Mouse (Mus musculus): ENCODE measurements around the gene Arid4a. TPM values are rescaled to one million over a fixed set of nuclear protein-coding genes. Genes with fewer than 3 reads are reported as not detected.
A peak's percentile ranks its signal among the peaks of the same experiment; 100 is the strongest.

Gene Arid4a
- polyA plus RNA-seq, 1 experiment from 2014 or later, result 39.1 TPM

DNA sequence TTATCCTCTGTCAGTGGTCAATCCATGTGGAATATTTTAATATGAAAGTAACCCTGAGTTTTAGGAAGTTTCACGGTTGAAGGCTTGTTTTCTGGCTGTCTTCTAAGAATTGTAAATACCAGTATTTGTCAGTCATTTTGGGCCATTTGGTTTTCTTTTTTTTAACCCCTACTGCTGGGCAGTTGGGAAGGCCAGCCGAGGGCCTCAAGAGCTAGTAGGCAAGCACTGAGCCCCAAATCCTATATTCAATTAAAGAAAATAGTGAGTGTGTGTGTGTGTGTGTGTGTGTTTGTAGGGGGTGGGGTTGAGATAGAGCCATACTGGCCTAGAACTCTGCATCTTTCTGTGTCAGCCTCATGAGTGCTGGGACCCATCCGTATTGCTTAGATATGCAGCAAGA, 39.9 kb upstream of the Arid4a start:
- WGBS, result 70% methylated on average over 3 of the region's 3 CpGs
- peak overlapping the region; percentile 99 for H3K9ac ChIP-seq

DNA sequence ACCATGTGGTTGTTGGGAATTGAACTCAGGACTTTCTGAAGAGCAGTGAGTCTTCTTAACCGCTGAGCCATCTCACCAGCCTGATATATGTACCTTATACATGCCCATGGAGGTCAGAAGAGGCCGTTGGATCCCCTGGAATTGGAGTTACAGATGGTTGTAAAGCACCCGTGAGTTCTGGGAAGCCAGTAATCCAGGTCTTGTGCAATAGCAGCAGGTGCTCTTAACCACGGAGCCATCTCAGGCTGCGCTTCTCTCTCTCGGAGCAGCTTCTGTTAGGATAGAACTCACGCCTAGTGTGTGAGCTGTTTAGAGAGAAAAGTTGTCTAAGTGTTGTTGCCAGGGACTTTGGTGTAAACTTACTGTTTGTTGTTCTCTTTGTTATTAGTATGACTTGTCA, 37.4 kb upstream of the Arid4a start:
- Histone ChIP-seq H3K27me3 (ENCODE audit: control insufficient read depth, insufficient read depth, low read length) (no peaks in the 10 kb centered on the region), H3K36me3 (replicated peaks; ENCODE audit: control insufficient read depth, insufficient read depth) (peaks cover 45% of the 10 kb centered on the region), H3K4me3 (replicated peaks; ENCODE audit: low read length) (no peak overlapping the region), H3K9me3 (ENCODE audit: control insufficient read depth, low read length) (no peaks in the 10 kb centered on the region), H3K9ac (no peak overlapping the region), H3K4me2 (replicated peaks) (no peak overlapping the region), H3K4me1 (replicated peaks; ENCODE audit: control insufficient read depth, insufficient read depth, low read length) (peaks cover 18% of the 10 kb centered on the region), H3K27ac (no peak overlapping the region)
- ATAC-seq (ENCODE audit: low FRiP score) (no peak), DNase-seq (ENCODE audit: low spot score) (no peak)
- 87% methylated on average over 7 of the region's 7 CpGs for WGBS

More for the DNA sequence above, 39.9 kb upstream of the Arid4a start:
- H3K4me3 ChIP-seq (replicated peaks; ENCODE audit: low read length), result peak overlapping the region; percentile 100
- peaks cover 18% of the 10 kb centered on the region for H3K4me1 ChIP-seq (replicated peaks; ENCODE audit: control insufficient read depth, insufficient read depth, low read length)
- H3K27ac ChIP-seq, result no peak overlapping the region
- no peaks in the 10 kb centered on the region for H3K9me3 ChIP-seq (ENCODE audit: control insufficient read depth, low read length)
- no peak for ATAC-seq (ENCODE audit: low FRiP score)
- H3K27me3 ChIP-seq (ENCODE audit: control insufficient read depth, insufficient read depth, low read length), result no peaks in the 10 kb centered on the region
- DNase-seq (ENCODE audit: low spot score), result no peak
- peak overlapping the region; percentile 85 for H3K4me2 ChIP-seq (replicated peaks)
- H3K36me3 ChIP-seq (replicated peaks; ENCODE audit: control insufficient read depth, insufficient read depth), result peaks cover 27% of the 10 kb centered on the region

DNA sequence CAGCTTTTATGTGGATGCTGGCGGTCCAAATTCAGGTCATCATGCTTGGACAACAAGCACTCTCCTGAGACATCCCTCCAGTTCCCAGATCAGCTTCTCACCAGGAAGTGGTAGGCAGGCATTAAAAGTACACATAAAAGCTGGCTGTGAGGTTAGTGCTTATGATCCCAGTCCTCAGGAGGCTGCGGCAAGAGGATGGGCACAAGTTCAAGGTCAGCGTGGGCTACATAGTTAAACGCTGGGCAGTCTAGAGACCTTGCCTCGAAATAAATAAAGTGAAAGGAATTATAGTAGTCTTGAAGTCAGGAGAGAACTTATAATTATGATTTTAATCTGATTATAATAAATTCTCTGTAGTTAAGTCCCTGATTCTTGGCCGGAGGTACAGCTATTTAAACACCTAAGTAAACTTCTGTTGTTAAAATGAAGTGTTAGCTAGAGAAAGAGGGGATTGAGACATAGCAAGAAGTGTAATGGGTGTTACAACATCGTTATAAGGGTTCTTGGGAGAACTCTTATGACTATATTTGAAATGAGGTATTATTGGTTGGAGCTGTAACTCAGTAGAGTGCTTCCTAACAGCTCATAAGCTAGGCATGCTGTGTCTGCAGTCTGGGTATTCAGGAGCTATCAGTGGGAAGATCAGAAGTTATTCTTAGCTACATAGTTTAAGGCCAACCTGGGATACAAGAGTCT, 30.8 kb upstream of the Arid4a start:
- H3K4me1 ChIP-seq (replicated peaks; ENCODE audit: control insufficient read depth, insufficient read depth, low read length), result no peaks in the 10 kb centered on the region
- H3K9me3 ChIP-seq (ENCODE audit: control insufficient read depth, low read length), result no peaks in the 10 kb centered on the region
- H3K9ac ChIP-seq, result no peak overlapping the region
- H3K4me2 ChIP-seq (replicated peaks), result no peak overlapping the region
- 95% methylated on average over 7 of the region's 7 CpGs for WGBS
- peaks cover 93% of the 10 kb centered on the region for H3K36me3 ChIP-seq (replicated peaks; ENCODE audit: control insufficient read depth, insufficient read depth)
- no peak overlapping the region for H3K27ac ChIP-seq
- H3K4me3 ChIP-seq (replicated peaks; ENCODE audit: low read length), result no peak overlapping the region
- H3K27me3 ChIP-seq (ENCODE audit: control insufficient read depth, insufficient read depth, low read length), result no peaks in the 10 kb centered on the region
- ATAC-seq (ENCODE audit: low FRiP score), result no peak
- no peak for DNase-seq (ENCODE audit: low spot score)

DNA sequence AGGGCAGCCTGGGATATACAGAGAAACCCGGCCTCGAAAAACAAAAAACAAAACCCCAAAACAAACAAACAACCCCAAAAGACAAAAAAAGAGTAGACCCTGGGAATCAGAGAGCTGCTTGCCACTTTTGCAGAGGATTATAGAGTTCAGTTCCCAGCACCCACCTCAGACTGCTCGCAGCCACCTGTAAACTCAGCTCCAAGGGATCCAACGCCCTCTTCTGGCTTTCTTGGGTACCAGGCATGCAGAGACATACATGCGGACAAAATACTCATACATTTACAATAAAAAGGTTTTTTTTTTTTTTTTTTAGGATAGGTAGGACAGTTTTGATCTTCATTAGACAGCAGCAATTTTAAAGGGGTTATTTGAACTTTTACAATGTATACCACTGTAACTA, 18.6 kb upstream of the Arid4a start:
- H3K4me3 ChIP-seq (replicated peaks; ENCODE audit: low read length), result no peak overlapping the region
- H3K27me3 ChIP-seq (ENCODE audit: control insufficient read depth, insufficient read depth, low read length), result no peaks in the 10 kb centered on the region
- no peaks in the 10 kb centered on the region for H3K4me1 ChIP-seq (replicated peaks; ENCODE audit: control insufficient read depth, insufficient read depth, low read length)
- 91% methylated on average over 5 of the region's 5 CpGs for WGBS
- H3K27ac ChIP-seq, result no peak overlapping the region
- ATAC-seq (ENCODE audit: low FRiP score) (no peak), DNase-seq (ENCODE audit: low spot score) (no peak)
- no peak overlapping the region for H3K4me2 ChIP-seq (replicated peaks)
- peaks cover 67% of the 10 kb centered on the region for H3K36me3 ChIP-seq (replicated peaks; ENCODE audit: control insufficient read depth, insufficient read depth)
- no peaks in the 10 kb centered on the region for H3K9me3 ChIP-seq (ENCODE audit: control insufficient read depth, low read length)
- no peak overlapping the region for H3K9ac ChIP-seq

DNA sequence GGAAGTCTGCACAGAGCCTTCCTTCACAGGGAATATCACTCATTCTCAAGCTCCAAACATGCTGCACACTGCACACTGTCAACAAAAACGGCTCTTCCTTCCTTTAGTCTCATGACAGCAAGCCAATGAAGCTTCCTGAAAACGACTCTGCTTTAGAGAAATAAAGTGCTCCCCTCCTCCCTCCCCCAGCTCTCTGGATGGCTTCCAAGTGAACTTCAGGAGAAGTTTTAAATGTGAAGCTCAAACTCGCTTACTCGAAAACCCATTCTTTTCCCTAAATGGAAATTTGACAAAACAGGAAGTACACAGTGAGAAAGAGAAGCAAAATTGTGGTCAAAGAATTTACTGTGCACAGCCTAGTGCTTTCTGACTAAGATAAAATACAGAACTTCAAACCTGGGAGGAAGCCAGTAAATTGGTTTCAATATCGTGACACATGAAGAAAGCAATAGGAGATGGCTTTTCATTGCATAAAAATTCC, 16.3 kb upstream of the Arid4a start:
- 58% methylated on average over 5 of the region's 5 CpGs for WGBS
- Histone ChIP-seq H3K4me1 (replicated peaks; ENCODE audit: control insufficient read depth, insufficient read depth, low read length) (no peaks in the 10 kb centered on the region), H3K4me2 (replicated peaks) (no peak overlapping the region; the same call in 1 of the 2 replicates), H3K4me3 (replicated peaks; ENCODE audit: low read length) (no peak overlapping the region), H3K27ac (no peak overlapping the region), H3K36me3 (replicated peaks; ENCODE audit: control insufficient read depth, insufficient read depth) (peaks cover 63% of the 10 kb centered on the region), H3K27me3 (ENCODE audit: control insufficient read depth, insufficient read depth, low read length) (no peaks in the 10 kb centered on the region), H3K9ac (no peak overlapping the region), H3K9me3 (ENCODE audit: control insufficient read depth, low read length) (no peaks in the 10 kb centered on the region)
- ATAC-seq (ENCODE audit: low FRiP score) (no peak), DNase-seq (ENCODE audit: low spot score) (peak; percentile 38)

DNA sequence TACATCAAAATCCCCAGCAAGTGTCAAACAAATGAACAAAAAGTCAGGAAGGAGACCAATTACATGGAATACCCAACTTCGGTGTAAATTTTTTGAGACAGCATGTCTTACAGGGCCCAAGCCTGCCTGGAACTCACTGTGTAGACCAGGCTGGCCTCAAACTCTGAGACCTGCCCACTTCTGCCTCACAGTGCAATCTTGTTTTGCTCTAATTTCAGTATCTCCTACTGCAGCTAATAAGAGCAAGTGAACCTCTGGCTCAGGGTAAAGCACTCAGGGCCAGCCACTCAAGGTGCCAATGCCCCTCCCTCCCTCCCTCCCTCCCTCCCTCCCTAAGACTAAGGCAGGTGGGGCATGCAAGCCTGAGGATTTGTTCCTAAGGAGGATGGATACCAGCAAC, 15.4 kb upstream of the Arid4a start:
- Histone ChIP-seq H3K27ac (no peak overlapping the region), H3K9ac (no peak overlapping the region), H3K4me3 (replicated peaks; ENCODE audit: low read length) (no peak overlapping the region), H3K9me3 (ENCODE audit: control insufficient read depth, low read length) (no peaks in the 10 kb centered on the region), H3K4me1 (replicated peaks; ENCODE audit: control insufficient read depth, insufficient read depth, low read length) (no peaks in the 10 kb centered on the region), H3K27me3 (ENCODE audit: control insufficient read depth, insufficient read depth, low read length) (no peaks in the 10 kb centered on the region), H3K4me2 (replicated peaks) (no peak overlapping the region), H3K36me3 (replicated peaks; ENCODE audit: control insufficient read depth, insufficient read depth) (peaks cover 63% of the 10 kb centered on the region)
- DNase-seq (ENCODE audit: low spot score) (no peak), ATAC-seq (ENCODE audit: low FRiP score) (no peak)
- WGBS, result 79% methylated on average over 1 of the region's 1 CpGs

DNA sequence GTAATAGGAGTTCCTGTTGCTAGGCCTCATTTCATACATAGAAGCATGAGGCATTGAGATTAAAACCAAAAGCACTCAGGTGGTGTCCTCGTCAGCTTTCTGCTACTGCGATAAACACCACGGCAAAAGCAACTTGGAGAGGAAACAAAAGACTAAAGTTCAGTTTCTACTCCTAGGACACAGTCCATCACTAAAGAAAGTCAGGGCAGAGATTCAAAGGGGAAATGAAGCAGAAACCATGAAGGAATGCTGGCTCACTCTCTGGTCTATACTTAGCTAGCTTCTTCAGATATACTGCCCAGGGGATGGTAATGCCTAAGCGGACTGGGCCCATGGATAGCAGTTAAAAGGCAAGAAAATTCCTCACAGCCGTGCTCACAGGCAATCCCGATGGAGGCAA, 14.3 kb upstream of the Arid4a start:
- WGBS, result 72% methylated on average over 6 of the region's 6 CpGs
- no peaks in the 10 kb centered on the region for H3K27me3 ChIP-seq (ENCODE audit: control insufficient read depth, insufficient read depth, low read length)
- no peaks in the 10 kb centered on the region for H3K4me1 ChIP-seq (replicated peaks; ENCODE audit: control insufficient read depth, insufficient read depth, low read length)
- H3K9me3 ChIP-seq (ENCODE audit: control insufficient read depth, low read length), result no peaks in the 10 kb centered on the region
- H3K4me3 ChIP-seq (replicated peaks; ENCODE audit: low read length), result no peak overlapping the region
- DNase-seq (ENCODE audit: low spot score) (no peak), ATAC-seq (ENCODE audit: low FRiP score) (no peak)
- no peak overlapping the region for H3K27ac ChIP-seq
- H3K9ac ChIP-seq, result no peak overlapping the region
- H3K36me3 ChIP-seq (replicated peaks; ENCODE audit: control insufficient read depth, insufficient read depth), result peaks cover 63% of the 10 kb centered on the region
- no peak overlapping the region for H3K4me2 ChIP-seq (replicated peaks)

DNA sequence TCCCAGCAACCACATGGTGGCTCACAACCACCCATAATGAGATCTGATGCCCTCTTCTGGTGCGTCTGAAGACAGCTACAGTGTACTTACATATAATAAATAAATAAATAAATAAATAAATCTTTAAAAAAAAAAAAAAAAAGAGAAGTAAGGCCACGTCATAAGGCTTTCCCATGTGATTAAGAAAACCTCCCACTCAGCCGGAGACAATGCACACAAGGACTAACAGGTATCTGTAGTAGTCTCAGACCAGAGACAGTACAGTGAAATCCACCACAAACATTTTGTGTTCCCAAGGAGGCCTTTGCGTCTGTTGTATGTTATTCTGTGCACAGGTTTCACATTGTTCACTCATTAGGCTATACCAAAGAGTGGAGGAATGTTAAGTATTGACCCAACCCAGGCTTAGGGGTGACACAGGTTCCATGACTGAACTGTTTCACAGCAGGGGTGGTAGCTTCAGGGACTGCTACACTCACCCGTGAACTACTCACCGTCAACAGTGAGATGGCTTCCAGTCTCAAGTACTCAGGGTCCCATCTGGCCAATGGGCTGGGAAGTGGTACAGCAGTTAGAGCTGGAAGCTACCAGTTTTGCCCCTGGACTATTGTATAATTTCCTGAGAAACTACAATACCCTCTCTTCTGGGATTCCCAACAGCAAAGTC, 11.9 kb upstream of the Arid4a start:
- no peak overlapping the region for H3K27ac ChIP-seq
- H3K4me1 ChIP-seq (replicated peaks; ENCODE audit: control insufficient read depth, insufficient read depth, low read length), result no peaks in the 10 kb centered on the region
- no peak overlapping the region for H3K9ac ChIP-seq
- H3K4me2 ChIP-seq (replicated peaks), result no peak overlapping the region
- DNase-seq (ENCODE audit: low spot score), result no peak
- peaks cover 71% of the 10 kb centered on the region for H3K36me3 ChIP-seq (replicated peaks; ENCODE audit: control insufficient read depth, insufficient read depth)
- ATAC-seq (ENCODE audit: low FRiP score), result no peak
- no peaks in the 10 kb centered on the region for H3K9me3 ChIP-seq (ENCODE audit: control insufficient read depth, low read length)
- WGBS, result 94% methylated on average over 5 of the region's 6 CpGs
- no peak overlapping the region for H3K4me3 ChIP-seq (replicated peaks; ENCODE audit: low read length)
- H3K27me3 ChIP-seq (ENCODE audit: control insufficient read depth, insufficient read depth, low read length), result no peaks in the 10 kb centered on the region

DNA sequence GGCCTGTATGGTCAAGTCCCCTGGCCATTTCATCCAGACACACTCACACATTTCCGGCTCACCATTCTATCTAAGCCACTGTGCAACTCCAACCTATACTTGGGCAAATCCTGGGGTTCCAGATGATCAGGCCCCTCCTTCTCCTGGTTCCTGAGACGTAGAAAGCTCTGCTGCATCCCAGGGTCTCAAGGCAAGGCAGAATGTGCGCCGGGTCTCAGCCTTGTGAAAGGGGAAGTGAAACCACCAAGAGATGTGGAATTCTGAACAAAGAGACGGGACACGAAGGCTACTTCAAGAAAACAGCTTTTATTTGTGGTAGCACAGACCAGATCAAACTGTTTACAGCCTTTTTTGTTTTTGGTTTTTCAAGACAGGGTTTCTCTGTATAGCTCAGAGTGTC, 9.6 kb upstream of the Arid4a start:
- Histone ChIP-seq H3K4me2 (replicated peaks) (no peak overlapping the region), H3K9me3 (ENCODE audit: control insufficient read depth, low read length) (no peaks in the 10 kb centered on the region), H3K9ac (no peak overlapping the region), H3K4me1 (replicated peaks; ENCODE audit: control insufficient read depth, insufficient read depth, low read length) (no peaks in the 10 kb centered on the region), H3K36me3 (replicated peaks; ENCODE audit: control insufficient read depth, insufficient read depth) (peaks cover 84% of the 10 kb centered on the region), H3K27ac (no peak overlapping the region), H3K27me3 (ENCODE audit: control insufficient read depth, insufficient read depth, low read length) (no peaks in the 10 kb centered on the region), H3K4me3 (replicated peaks; ENCODE audit: low read length) (no peak overlapping the region)
- ATAC-seq (ENCODE audit: low FRiP score) (no peak), DNase-seq (ENCODE audit: low spot score) (no peak)
- WGBS, result 96% methylated on average over 6 of the region's 6 CpGs

Measured in hindbrain, embryonic 14.5 days (tissue).